In the genomic region with DNA sequence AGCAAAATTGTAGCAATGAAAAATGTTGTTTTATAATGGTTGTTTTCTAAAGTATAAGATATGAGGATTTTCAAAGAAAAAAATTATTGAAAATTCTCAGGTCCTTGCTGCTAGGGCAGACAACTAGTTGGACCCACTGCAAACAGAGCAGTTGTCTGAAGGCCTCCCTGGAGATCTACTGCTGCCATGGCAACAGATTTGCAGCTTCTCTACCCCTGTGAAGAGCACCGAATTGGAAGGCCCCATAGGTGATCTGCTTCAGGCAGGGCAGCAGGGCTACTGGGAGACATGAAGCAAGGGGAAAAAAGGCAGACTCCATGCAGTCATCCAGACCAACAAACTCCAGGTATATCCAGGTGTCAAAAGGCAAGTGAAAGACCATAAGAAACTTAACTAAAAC, we compare ENCODE assay signal across 20 mouse cellular contexts.
DNase-seq lines count a peak whose midpoint lies in the region; ATAC-seq lines count a peak whose summit lies in the region.
"Had no signal": no experiment of that assay in that cellular context is flagged by ENCODE, and none has a peak within 500 bp of the region (broad histone marks: within the 10 kb centered on the region; RNA-seq: fewer than 3 reads in every experiment).

No protein-coding gene starts in this region.

- H3K9ac ChIP-seq in hindbrain, embryonic 16.5 days (ENCODE audit: low read depth, low read length): no peak overlapping the region
- H3K9ac ChIP-seq: forebrain, embryonic 15.5 days; heart, embryonic 15.5 days; limb, embryonic 13.5 days had no signal

- no peak overlapping the region for H3K4me2 ChIP-seq in hindbrain, embryonic 16.5 days (ENCODE audit: low read length)
- H3K4me2 ChIP-seq: forebrain, embryonic 15.5 days; heart, embryonic 15.5 days; limb, embryonic 13.5 days had no signal

- no peak overlapping the region for H3K27ac ChIP-seq in hindbrain, embryonic 16.5 days (ENCODE audit: low read depth, low read length)
- H3K27ac ChIP-seq: forebrain, embryonic 15.5 days; gastrocnemius, adult 2 months; heart, embryonic 15.5 days; limb, embryonic 13.5 days; stomach, postnatal 0 days had no signal

- 0 out of 2 replicates have a peak, but pooled peaks cover 2% of the 10 kb centered on the region for H3K4me1 ChIP-seq in hindbrain, embryonic 16.5 days (ENCODE audit: control insufficient read depth, insufficient read depth, low read depth, low read length)
- H3K4me1 ChIP-seq: forebrain, embryonic 15.5 days; heart, embryonic 15.5 days; limb, embryonic 13.5 days had no signal

- no peaks in the 10 kb centered on the region for H3K36me3 ChIP-seq in hindbrain, embryonic 16.5 days (ENCODE audit: control insufficient read depth, insufficient read depth, low read length)
- H3K36me3 ChIP-seq: forebrain, embryonic 15.5 days; heart, embryonic 15.5 days; limb, embryonic 13.5 days had no signal

- no peaks in the 10 kb centered on the region for H3K27me3 ChIP-seq in hindbrain, embryonic 16.5 days (replicated peaks; ENCODE audit: control insufficient read depth, insufficient read depth, low read length)
- H3K27me3 ChIP-seq: forebrain, embryonic 15.5 days; heart, embryonic 15.5 days; limb, embryonic 13.5 days had no signal

- no peak overlapping the region for H3K4me3 ChIP-seq in hindbrain, embryonic 16.5 days (ENCODE audit: low read length)
- H3K4me3 ChIP-seq: forebrain, embryonic 15.5 days; gastrocnemius, adult 2 months; heart, embryonic 15.5 days; limb, embryonic 13.5 days had no signal

- DNase-seq in cerebellum, postnatal 10 days: peak; percentile 45 to 69
- no peak for DNase-seq in cerebellum, adult 9-10 months
- peak; percentile 40 for DNase-seq in left cerebral cortex, postnatal 4 days
- DNase-seq in left cerebral cortex, adult 18-20 months (ENCODE audit: low spot score in 2 of 2): no peak
- DNase-seq in telencephalon, adult 2 months (ENCODE audit: low read depth, low spot score): peak; percentile 13
- DNase-seq in heart, adult 18-20 months: no peak
- DNase-seq in liver: no peak
- DNase-seq: cerebellum, adult 11 months; gastrocnemius, adult 2 months; heart, adult 11 months; kidney, adult 2 months; kidney, postnatal 25 days; lung, postnatal 14 days; right cerebral cortex, postnatal 25 days; thymus, postnatal 14 days had no signal

- peak; percentile 72; the same call in 1 of the 2 replicates for ATAC-seq in hindbrain, embryonic 16.5 days
- ATAC-seq: forebrain, embryonic 15.5 days had no signal

- intact Hi-C loops in left cerebral cortex, postnatal 4 days (cut with DNase I): no loop called here

- 7% methylated on average over 1 of the region's 1 CpGs for WGBS in hindbrain, embryonic 16.5 days

- no peaks in the 10 kb centered on the region for H3K9me3 ChIP-seq in hindbrain, embryonic 16.5 days (ENCODE audit: control insufficient read depth, low read length)
- H3K9me3 ChIP-seq: forebrain, embryonic 15.5 days; heart, embryonic 15.5 days; limb, embryonic 13.5 days had no signal

Comparison
In these comparisons a context has a peak if more than half of its experiments do, and no peak if none do; other contexts are left out.
1. DNase-seq: peak in cerebellum, postnatal 10 days (2 of 2), left cerebral cortex, postnatal 4 days (single experiment) and telencephalon, adult 2 months (single experiment); none in cerebellum, adult 9-10 months (single experiment), left cerebral cortex, adult 18-20 months (0 of 2), heart, adult 18-20 months (0 of 2) and liver (single experiment).